Mouse (Mus musculus): ENCODE results near the gene Emilin3.

Emilin3 gene

GRCm38 (mm10) chr2:160916714-160917113, 4.6 kb upstream of the Emilin3 start:
- no peak for DNase-seq (ENCODE audit: inconsistent ontology term)

GRCm38 (mm10) chr2:160915821-160916610, 3.9 kb upstream of the Emilin3 start:
- no peak for DNase-seq (ENCODE audit: inconsistent ontology term)

- DNase-seq (ENCODE audit: inconsistent ontology term): no peak
Observed at GRCm38 (mm10) chr2:160914656-160915055, 2.5 kb upstream of the Emilin3 start.

- no peak for DNase-seq (ENCODE audit: inconsistent ontology term)
Observed at GRCm38 (mm10) chr2:160911558-160912201, 448 bp downstream of the Emilin3 start.

GRCm38 (mm10) chr2:160910633-160911032, 1.5 kb downstream of the Emilin3 start:
- DNase-seq (ENCODE audit: inconsistent ontology term): no peak

- no peak for DNase-seq (ENCODE audit: inconsistent ontology term)
Observed at GRCm38 (mm10) chr2:160908607-160909006, 3.5 kb downstream of the Emilin3 start.

GRCm38 (mm10) chr2:160906101-160906500, 6.0 kb downstream of the Emilin3 start:
- DNase-seq (ENCODE audit: inconsistent ontology term): no peak

- no peak for DNase-seq (ENCODE audit: inconsistent ontology term)
Observed at GRCm38 (mm10) chr2:160905301-160905700, 6.8 kb downstream of the Emilin3 start.

GRCm38 (mm10) chr2:160901656-160902412, 10.3 kb downstream of the Emilin3 start:
- no peak for DNase-seq (ENCODE audit: inconsistent ontology term)

GRCm38 (mm10) chr2:160891697-160892096, 20.4 kb downstream of the Emilin3 start:
- no peak for DNase-seq (ENCODE audit: inconsistent ontology term)

- no peak for DNase-seq (ENCODE audit: inconsistent ontology term)
Observed at GRCm38 (mm10) chr2:160891045-160891444, 21.1 kb downstream of the Emilin3 start.

GRCm38 (mm10) chr2:160887859-160888258, 24.3 kb downstream of the Emilin3 start:
- peak; percentile 61 for DNase-seq (ENCODE audit: inconsistent ontology term)

- peak; percentile 74 for DNase-seq (ENCODE audit: inconsistent ontology term)
Observed at GRCm38 (mm10) chr2:160887284-160887683, 24.8 kb downstream of the Emilin3 start.

GRCm38 (mm10) chr2:160886221-160886620, 25.9 kb downstream of the Emilin3 start:
- DNase-seq (ENCODE audit: inconsistent ontology term): no peak

GRCm38 (mm10) chr2:160884830-160885229, 27.3 kb downstream of the Emilin3 start:
- peak; percentile 24 for DNase-seq (ENCODE audit: inconsistent ontology term)

- no peak for DNase-seq (ENCODE audit: inconsistent ontology term)
Observed at GRCm38 (mm10) chr2:160883912-160884311, 28.2 kb downstream of the Emilin3 start.

GRCm38 (mm10) chr2:160882436-160882835, 29.7 kb downstream of the Emilin3 start:
- no peak for DNase-seq (ENCODE audit: inconsistent ontology term)

- DNase-seq (ENCODE audit: inconsistent ontology term): no peak
Observed at GRCm38 (mm10) chr2:160881462-160882101, 30.5 kb downstream of the Emilin3 start.

GRCm38 (mm10) chr2:160880453-160881195, 31.5 kb downstream of the Emilin3 start, which contains the start of gene Lpin3:
Gene Lpin3 (plus strand): TSS chr2:160880670.
- DNase-seq (ENCODE audit: inconsistent ontology term): peak; percentile 78

GRCm38 (mm10) chr2:160876115-160876514, 36.0 kb downstream of the Emilin3 start:
- DNase-seq (ENCODE audit: inconsistent ontology term): no peak

- no peak for DNase-seq (ENCODE audit: inconsistent ontology term)
Observed at GRCm38 (mm10) chr2:160874231-160874877, 37.8 kb downstream of the Emilin3 start.
